Mouse (Mus musculus): Measurements from ENCODE around the gene Snx29.

GRCm38 (mm10) chr16:11644399-11644798, 321.7 kb downstream of the Snx29 start:
- no peak for TF ChIP-seq CTCF (IDR thresholded peaks at IDR 0.05; ENCODE audit: borderline replicate concordance, control insufficient read depth, extremely low read depth, insufficient read depth, low read length, poor library complexity)
- TF ChIP-seq POLR2A (IDR thresholded peaks at IDR 0.05; ENCODE audit: control insufficient read depth, extremely low read depth, insufficient read depth, low read length, poor library complexity): no peak
